Mouse (Mus musculus): ENCODE data around the gene Gal3st3.

The Gal3st3 gene

DNA sequence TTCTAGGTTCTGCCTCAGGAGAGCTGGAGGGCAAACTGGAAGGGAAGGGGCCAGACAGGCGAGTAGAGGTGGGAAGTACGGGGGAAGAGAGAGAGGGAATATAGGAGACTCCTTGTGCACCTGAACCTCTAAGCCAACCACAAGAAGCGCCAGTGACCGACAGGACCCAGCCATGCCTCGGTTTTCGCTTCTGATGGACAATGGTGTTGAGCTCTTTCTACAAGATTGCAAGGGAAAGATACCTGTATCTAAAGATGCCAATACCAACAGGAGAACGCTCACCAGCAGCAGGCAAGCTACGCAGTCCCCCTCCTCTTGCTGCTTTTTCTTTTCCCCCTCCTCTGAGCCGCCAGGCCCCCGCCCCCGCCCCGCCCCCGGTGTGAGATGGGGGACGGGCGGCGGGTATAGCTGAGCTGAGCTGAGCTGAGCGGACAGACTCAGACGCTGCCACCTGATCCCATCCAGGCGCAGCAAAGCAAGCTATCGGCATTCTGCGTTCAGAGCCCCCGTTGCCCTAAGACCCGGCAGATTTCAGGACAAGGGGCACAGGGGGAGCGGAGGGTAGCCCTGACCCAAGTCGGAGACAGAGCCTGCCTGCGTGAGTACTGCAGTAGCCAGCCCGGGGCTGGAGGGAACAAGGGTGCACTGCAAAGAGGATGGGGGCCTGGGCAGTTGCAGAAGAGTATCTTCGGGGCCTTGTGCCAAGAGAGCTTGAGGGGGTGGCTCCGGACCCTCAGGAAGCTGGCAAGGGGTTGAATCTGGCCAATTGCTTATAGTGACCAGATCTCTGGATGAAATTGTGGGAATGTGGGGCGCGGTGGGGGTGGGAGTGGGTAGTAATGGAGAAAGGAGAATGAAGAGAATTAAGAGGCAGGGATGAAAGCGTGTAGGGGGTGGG is at the start of gene Gal3st3:
Gene Gal3st3 (plus strand): TSS at position 429 of the 898 bp plus-strand sequence.
- DNase-seq (ENCODE audit: low spot score in 2 of 2), result no peak

DNA sequence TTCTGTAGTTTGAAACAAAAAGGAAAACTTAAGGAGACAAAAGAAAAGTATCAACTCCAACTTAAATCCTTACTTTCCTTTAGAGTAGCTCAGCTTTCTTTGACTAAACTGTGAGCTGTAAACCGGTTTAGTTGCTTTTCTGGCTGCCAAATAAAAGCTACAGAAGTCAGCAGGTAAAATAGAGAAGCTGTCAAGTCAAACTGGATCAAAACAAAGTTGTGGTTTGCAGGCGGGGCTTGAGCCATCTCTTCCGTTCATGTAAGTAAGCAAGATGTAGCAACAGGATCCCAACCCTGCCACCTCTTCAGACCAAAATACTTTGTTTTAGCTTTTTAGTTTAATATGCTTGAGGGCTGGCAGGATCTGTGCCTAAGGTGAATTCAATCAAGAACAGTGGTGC is 41.0 kb upstream of the Gal3st3 start:
- peak; percentile 19 to 42 for DNase-seq (ENCODE audit: low spot score in 2 of 2)

DNA sequence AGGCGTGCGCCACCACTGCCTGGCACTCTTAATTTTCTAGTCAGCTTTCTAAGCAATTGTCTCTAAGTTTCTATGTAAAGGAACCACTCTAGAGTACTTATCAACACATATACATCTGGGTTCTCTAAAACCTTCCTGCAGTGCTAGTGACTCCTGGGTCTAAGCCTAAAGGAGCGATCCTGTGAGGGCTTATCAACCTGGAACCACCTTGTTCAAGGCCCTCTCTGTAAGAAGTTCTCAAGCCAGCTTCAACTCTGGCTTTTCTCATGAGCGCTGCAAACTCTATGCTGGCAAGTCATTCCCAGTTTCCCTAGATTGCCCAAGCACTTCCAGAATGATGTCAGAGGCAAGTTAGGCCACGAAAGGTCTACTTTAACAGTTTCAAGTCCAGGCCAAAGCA is 31.1 kb upstream of the Gal3st3 start:
- no peak for DNase-seq (ENCODE audit: low spot score in 2 of 2)

DNA sequence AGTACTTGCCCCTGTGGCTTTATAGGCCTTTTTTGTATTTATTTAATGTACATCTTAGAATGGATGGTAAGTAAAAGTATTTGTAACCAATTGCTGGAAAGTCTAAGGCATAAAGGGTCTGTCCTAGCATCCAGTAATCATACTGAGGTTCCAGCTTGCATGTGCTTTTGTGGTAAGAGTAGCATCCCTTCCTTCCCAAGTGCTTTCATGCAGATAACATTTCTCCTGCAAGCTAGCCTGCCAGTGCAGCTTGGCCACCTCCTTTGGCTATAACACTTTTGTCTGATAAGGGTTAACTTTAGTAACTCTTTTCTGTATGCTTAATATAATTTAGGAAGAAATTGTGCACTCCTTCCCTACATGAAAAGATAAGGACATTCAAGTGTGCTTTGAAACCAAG is 30.1 kb upstream of the Gal3st3 start:
- no peak for DNase-seq (ENCODE audit: low spot score in 2 of 2)

DNA sequence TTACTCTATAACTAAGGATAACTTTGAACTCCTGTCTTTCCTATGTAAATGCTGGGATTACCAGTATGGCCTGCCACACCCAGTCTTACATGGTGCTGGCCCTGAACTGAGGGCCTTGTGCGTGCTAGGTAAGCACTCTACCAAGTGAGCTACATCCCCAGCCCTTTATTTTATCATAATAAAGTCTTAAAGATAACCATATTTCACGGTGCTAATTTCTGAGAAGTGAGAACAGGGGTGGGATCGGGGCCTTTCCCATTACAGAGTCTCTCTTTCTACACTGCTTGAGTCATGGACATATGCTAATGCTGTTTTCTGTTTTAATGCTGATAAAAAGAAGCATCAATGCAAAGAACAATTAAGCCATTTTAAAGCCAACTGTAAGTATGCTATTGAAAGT is 29.3 kb upstream of the Gal3st3 start:
- DNase-seq (ENCODE audit: low spot score in 2 of 2), result no peak

DNA sequence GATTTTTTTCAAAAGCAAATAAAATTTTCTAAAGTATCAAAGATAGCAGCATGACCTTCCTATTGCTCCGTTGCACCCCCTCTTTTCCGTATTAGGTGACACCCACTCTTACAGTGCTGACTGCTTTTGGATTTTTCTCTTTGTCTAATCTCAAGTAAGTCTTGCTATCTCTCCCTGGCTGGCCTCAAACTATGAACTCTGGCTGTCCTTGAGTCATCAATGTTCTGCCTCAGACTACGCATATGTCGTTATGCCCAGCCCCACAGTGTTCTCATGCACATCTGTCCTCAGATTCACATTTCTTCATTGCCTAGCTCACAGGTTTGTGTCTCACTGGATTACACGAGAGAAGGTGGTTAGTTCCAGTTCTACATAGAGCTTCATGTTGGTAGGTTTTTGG is 28.7 kb upstream of the Gal3st3 start:
- no peak for DNase-seq (ENCODE audit: low spot score in 2 of 2)

DNA sequence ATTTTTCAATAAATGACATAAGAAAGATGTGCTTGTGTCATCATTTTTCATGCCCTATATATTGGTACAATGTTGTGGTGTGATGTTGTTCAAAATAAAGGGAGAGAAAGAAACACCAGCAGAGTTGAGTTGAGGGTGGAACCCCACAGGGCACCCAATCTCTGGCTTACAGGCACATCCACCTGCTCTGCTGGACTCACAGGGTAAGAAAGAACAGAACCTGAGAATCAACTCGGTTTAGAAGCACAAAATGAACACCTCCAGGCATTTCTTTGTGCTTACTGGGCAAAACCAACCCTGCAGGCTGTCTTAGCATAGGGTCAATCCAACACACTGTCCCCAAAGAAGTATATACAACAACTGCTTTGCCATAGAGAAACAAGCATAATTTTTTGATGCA is 26.7 kb upstream of the Gal3st3 start:
- no peak for DNase-seq (ENCODE audit: low spot score in 2 of 2)

DNA sequence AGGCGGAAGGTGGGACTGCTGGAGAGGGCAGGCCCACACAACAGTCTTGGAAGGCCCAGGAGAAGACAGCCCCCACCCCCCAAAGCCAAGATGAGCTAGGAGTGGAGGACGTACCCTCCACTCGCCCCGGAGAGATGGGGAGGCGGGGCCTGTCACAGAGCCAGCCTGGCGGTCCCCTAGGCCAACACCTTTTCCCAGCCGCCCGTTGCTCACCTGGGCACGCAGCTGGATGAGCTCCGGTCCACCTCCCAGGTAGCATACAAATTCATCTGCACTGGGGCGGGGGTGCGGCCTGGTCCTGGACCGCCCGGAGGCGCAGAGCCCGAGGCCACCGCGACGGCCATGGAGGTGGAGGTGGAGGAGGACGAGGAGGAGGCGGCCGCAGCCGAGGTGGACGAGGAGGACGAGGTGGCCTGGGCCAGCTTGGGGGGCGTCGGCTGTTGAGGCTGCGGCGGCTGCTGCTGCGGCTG is 25.8 kb upstream of the Gal3st3 start:
- DNase-seq (ENCODE audit: low spot score in 2 of 2), result peak; percentile 18 to 57

DNA sequence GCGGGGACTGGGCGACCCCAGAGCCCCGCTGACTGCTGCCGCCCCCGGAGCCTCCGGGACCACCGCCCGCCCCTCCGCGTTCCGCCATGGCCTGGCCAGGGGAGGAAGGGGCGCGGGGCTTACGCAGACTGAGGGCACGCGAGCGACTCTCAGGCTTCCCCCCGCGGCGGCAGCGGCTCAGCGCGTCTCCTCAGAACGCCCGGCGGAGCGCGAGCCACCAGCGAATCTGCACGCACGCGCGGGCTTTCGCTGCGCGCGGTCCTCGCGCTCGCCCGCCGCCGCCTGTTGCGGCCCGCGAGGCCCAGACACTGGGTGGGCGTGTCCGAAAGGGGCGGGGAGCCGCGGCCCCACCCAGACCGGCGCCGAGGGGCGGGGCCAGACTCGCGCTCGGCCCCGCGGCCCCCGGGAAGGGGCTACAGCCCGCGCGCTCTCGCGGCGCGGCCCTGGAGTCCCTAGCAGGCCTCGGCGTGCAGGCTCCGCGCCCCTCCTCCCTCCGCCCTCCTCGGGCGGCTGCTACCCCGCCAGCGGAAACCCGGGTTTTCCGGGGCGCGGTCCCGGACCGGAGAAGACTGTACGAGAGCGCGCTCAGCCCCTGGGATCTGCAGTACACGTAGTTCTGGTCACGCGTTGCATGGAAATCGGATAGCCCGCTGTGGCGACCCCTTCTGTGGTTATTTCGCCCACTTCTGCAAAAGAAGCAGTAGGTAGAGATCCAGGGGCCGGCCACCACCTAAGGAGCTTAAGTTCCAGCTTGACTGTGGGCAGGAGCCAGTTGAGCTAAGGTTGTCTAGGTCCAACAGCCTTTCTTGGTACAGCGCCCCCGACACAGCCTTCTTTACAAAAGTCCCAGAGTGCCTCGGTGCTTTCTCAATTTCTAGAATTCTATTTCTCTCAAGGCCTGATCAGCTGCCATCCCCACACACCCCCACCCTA is 25.1 kb upstream of the Gal3st3 start, which contains the start of gene Pacs1:
Gene Pacs1 (minus strand): TSS at position 319 of the 933 bp plus-strand sequence.
- peak; percentile 81 to 84 for DNase-seq (ENCODE audit: low spot score in 2 of 2)

DNA sequence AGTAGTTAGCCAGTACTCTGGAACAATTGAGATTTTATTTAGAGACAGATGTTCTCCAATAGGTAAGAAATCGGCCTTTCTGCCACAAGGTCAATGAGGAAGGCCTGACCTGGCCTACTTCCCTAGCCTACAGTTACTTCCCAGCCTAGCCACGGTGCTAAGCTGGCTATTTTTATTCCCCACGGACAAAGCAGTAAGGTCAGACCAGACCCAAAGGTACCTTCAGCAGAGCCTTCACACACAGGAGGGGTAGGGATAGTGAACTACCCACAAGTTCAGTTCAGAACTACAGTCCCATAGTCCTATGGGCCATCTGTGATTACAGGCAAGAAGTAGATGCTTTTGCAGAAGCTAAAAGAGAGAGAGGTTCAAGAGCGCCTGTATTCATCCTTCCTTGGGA is 24.2 kb upstream of the Gal3st3 start:
- DNase-seq (ENCODE audit: low spot score in 2 of 2), result no peak

DNA sequence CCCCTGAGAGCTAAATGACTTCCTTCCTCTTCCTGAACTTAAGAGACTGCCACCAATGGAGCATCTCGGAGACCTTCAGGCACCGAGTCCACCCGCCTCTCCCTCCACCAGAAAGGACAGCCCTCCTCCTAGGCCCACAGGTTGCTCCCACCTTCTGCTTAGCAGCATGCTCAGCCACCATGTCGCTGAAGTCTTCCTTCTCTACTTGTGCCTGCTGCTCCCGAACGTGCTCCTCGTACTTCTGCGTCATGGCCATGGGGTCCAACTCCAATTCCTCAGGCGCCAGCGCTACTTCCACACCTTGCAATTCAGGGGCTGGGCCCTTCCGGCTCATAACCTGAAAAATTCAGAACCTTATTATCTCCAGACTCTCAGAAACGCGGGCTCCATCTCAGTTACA is 23.5 kb upstream of the Gal3st3 start:
- no peak for DNase-seq (ENCODE audit: low spot score in 2 of 2)

DNA sequence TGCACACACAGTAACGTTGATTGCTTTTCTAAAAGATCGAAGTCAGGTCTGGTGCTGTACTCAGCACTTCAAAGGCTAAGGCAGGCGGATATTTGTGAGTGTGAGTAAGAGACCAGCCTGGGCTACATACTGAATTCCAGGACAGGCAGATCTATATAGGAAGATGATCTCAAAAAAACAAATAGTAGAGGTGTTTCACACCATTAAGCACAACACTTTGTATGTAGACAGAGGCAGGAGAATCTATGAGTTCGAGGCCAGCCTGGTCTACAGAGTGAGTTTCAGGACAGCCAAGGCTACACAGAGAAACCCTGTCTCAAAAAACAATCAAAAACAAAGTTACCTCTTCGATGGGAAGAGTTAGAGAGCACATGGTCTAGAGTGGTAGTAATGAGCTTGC is 22.4 kb upstream of the Gal3st3 start:
- no peak for DNase-seq (ENCODE audit: low spot score in 2 of 2)

DNA sequence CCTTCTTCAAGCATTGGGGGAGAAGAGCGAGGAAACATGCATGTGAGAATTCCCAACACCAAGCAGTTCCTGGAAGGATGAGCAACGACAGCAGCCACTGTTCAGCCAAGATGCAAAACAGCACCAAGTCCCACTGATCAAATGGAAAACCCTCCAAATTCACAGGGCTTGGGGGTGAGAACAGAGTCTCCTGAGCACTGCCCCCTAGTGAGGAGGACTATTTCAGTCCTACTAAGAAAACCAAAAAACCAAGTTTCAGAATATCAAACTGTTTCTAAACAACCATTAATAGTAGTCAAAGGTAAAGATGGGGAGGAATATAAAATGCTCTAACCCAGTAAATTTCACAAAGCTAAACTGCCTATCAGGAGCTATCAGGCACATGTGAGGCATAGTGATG is 21.6 kb upstream of the Gal3st3 start:
- no peak for DNase-seq (ENCODE audit: low spot score in 2 of 2)

DNA sequence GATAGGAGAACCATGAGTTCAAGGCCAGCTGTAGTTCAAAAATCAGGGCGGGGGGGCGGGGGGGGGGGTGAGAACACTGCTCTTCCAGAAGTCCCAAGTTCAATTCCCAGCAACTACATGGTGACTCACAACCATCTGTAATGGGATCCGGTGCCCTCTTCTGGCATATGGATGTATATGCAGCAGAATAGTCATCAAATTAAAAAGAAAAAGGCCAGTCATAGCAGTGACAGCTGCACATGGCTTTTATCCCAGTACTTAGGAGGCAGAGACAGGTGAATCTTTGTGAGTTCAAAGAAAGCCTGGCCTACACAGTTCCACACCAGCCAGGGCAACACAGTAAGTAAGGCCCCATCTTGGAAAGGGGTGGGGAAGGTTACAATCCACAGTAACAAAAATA is 21.0 kb upstream of the Gal3st3 start:
- no peak for DNase-seq (ENCODE audit: low spot score in 2 of 2)

DNA sequence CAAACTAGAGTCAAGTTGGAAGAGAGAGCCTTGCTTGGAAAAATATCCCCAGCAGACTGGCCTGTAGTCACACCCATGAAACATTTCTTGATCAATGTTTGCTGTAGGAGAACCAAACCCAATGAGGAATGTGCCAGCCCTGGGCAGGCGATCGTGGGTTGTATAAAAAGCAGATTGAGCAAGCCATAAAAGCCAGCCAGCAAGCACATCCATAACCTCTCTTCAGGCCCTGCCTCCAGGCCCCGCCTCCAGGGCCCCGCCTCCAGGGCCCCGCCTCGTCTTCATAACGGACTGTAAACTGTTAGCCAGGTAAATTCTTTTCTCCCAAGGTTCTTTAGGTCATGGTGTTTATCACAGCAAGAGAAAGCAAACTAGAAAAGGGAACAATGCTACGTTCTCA is 19.8 kb upstream of the Gal3st3 start:
- DNase-seq (ENCODE audit: low spot score in 2 of 2), result peak; percentile 49 to 52

DNA sequence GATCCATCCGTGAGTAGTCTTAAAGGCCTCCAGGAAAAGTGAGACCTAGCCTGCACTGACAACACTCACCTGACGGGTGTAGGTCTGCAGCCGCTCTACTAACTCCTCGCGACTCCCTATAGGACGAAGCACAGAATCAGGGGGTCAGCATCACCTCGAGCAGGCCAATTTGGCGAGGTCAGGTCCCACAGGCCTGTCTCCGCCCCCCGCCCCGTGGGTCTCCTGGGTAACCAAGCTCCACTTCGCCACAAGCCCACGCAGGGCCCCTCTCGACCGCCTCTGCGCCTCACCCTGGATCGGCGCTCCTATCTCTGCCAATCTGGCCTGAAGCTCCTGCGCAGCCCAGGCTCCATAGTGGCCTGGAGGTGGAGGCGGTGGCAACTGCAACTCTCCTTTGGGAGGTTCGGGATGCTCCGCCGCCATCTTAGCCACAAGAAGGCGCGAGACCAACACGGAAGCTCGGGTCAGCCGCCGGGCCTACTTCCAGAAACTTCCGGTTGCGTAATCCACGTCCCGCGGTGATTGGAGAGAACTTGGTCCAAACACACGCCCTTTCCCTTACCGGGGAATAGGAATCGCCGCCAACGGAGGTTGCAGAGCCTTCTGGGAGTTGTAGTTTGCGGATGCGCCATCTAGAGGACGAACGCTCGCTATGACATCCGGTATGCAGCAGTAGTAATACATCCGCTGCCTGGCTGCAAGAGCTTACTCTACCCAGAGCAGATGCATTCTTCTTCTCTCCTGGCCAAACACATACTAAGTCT is 3.0 kb upstream of the Gal3st3 start, which contains the start of gene Sf3b2:
Gene Sf3b2 (minus strand): TSS at position 484 of the 764 bp plus-strand sequence.
- peak; percentile 91 to 99 for DNase-seq (ENCODE audit: low spot score in 2 of 2)

DNA sequence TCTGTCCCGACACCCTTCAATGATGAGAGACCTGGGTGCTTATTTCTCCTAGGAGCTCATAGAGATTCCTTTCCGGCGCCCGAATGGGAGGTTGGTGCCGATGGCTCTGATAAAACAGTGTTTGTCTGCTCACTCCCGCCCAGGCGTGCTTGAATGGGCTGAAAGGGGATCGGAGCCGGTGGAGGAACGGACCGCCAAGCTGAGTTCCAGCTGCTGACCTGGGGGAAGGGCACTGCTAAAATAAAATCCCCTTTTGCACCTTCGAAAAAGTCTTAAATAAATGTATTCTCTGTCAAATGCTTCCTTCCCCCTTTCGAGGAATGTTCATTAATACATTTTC is 2.4 kb upstream of the Gal3st3 start:
- no peak for DNase-seq (ENCODE audit: low spot score in 2 of 2)

DNA sequence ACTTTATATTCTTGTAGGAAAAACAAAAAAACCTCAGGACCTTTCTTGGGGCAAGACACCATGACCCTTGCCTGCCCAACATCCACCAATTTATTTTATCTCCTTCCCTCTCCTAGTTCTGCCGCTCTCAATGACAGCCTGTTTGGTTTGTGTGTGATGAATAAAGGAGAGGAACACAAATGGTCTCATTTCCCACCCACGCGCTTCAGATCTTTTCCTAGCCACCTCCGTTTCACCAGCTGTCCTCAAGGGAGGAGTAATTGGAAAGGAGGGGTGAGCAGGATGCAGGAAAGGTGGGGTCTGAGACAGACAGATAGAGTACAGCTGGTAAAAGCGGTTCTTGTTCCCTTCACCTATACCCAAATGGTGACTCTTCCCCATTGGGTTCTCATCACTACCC is 1.5 kb upstream of the Gal3st3 start:
- no peak for DNase-seq (ENCODE audit: low spot score in 2 of 2)

DNA sequence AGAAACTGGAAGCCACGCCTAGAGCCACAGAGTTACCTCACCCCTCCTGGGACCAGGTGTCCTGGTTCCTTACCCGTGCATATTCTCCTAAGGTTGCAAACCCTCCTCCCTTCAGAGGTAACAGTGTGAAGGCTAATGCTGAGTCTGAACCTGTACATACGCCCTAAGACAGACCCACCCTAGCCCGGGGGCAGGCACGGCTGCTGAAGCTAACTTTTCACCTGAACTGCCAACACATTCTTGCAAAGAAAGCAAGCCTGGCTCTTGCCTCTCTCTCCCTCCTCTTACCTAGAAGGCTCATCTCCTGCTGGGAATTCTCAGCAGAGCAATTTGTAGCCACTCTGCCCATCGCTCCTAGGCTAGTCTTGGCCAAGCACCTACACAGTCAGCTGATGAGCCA is 2.5 kb downstream of the Gal3st3 start:
- no peak for DNase-seq (ENCODE audit: low spot score in 2 of 2)

DNA sequence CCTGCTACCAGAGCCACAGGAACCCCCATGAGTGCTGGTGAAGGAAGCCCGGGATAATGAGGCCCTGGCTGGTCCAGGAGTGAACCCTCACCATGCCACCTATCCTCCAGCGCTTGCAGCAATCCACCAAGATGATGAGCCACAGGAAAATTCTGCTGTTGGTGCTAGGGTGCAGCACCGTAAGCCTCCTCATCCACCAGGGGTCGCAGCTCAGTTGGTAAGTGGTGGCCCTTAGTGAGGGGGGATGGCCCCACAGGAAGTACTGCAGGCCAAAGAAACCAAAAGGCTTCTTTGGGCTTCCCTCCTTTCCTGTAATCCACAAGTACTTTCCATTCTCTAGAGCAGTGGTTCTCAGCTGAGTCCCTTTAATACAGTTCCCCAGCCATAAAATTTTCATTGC is 4.3 kb downstream of the Gal3st3 start:
- no peak for DNase-seq (ENCODE audit: low spot score in 2 of 2)

DNA sequence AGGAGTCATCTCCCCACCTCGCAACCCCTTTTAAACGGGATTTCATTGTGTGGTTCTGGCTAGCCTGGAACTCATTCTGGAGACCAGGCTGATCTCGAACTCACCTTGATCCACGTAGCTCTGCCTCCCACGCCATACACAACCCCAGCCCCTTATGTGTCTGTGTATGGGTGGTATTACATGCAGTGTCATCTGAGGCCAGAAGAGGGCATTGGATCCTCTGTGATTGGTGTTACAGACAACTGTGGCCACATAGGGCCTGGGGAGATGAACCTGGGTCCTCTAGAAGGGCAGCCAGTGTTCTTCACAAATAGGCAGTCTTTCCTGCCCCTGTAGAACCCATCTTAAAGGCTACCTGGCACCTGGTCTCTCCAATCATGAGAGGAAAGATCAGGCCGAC is 8.1 kb downstream of the Gal3st3 start:
- DNase-seq (ENCODE audit: low spot score in 2 of 2), result no peak

Data from urinary bladder, adult 18-20 months (tissue).